Mouse (Mus musculus) stomach, embryonic 15.5 days (tissue): ENCODE data around the gene Pdcd5. TPM values are rescaled to one million over a fixed set of nuclear protein-coding genes. Genes with fewer than 3 reads are reported as not detected.

ENCODE experiments used
- ATAC-seq: fragments of 200-750 bp; cut with Nextera tagmentation; 2 replicates; pipeline ENCODE4 v1.8.0; 2017; ENCODE audit warnings: low read depth, moderate number of reproducible peaks, moderate TSS enrichment; ENCODE audit not compliant: insufficient read depth, low FRiP score
- H3K27ac ChIP-seq: fragments of 300-500 bp; sonication (generic); 2 replicates; pipeline ENCODE4 v1.5.1; 2015; ENCODE audit warnings: mild to moderate bottlenecking, inconsistent platforms
- H3K27me3 ChIP-seq: fragments of 300-500 bp; sonication (generic); replicated peaks from 2 replicates; pipeline ENCODE4 v1.6.1; 2015; ENCODE audit warnings: inconsistent platforms
- H3K36me3 ChIP-seq: fragments of 300-500 bp; sonication (generic); 2 replicates; pipeline ENCODE4 v1.6.1; 2015; ENCODE audit warnings: inconsistent platforms
- H3K4me1 ChIP-seq: fragments of 300-500 bp; sonication (generic); 2 replicates; pipeline ENCODE4 v1.6.1; 2015; ENCODE audit warnings: inconsistent platforms
- H3K4me2 ChIP-seq: fragments of 300-500 bp; sonication (generic); 2 replicates; pipeline ENCODE4 v1.6.1; 2015; ENCODE audit warnings: mild to moderate bottlenecking, inconsistent platforms
- H3K4me3 ChIP-seq: fragments of 300-500 bp; sonication (generic); replicated peaks from 2 replicates; pipeline ENCODE4 v1.5.1; 2015; ENCODE audit warnings: inconsistent platforms
- H3K9ac ChIP-seq: fragments of 300-500 bp; sonication (generic); 2 replicates; pipeline ENCODE4 v1.6.1; 2015; ENCODE audit warnings: inconsistent platforms
- H3K9me3 ChIP-seq: fragments of 300-500 bp; sonication (generic); 2 replicates; pipeline ENCODE4 v1.6.1; 2016; ENCODE audit warnings: inconsistent platforms
- WGBS: fragments of 180-500 bp; shearing (Covaris S2); methylation state at CpG from one replicate; pipeline ENCODE4 v1.1.7; 2015; 5-methylcytosine and 5-hydroxymethylcytosine counted together
- polyA plus RNA-seq: library from polyadenylated mRNA; unstranded; fragments of >200 nt; fragmentation: Nextera tagmentation; extraction: Ambion mirVana; gene quantifications from 2 replicates; pipeline ENCODE4 v1.2.1, GENCODE M21; 2015

The Pdcd5 gene
- polyA plus RNA-seq, 1 experiment from 2014 or later = 218 TPM

DNA sequence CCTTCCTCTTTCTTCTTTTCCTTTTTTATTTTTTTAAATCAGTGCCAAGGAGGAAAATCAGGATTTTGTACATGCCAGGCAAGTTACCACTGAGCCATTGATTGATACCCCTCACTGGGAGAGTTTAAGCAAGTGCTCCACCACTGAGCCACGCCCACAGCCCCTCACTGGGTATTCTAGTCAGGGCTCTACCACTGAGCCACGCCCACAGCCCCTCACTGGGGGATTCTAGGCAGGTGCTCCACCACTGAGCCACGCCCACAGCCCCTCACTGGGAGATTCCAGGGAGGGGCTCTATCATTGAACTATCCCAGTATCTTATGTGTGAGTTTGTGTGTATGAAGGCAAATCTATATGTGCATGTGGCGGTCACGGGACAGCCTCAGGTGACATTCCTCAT lies 53.0 kb downstream of the Pdcd5 start:
- Histone ChIP-seq H3K36me3 (peaks cover 25% of the 10 kb centered on the region), H3K4me1 (no peaks in the 10 kb centered on the region), H3K27ac (no peak overlapping the region), H3K4me2 (no peak overlapping the region), H3K27me3 (no peaks in the 10 kb centered on the region), H3K9me3 (no peaks in the 10 kb centered on the region), H3K9ac (no peak overlapping the region), H3K4me3 (no peak overlapping the region)
- WGBS = 90% methylated on average over 5 of the region's 5 CpGs
- no peak for ATAC-seq

Other genes starting within 250 kb of the Pdcd5 start
- 12.6 and 15.0 TPM in 2 replicates for gene Slc7a9, start 198.7 kb downstream of the Pdcd5 start, polyA plus RNA-seq
- 0.44 and 0.79 TPM in 2 replicates for gene Tdrd12, start 109.8 kb downstream of the Pdcd5 start, polyA plus RNA-seq
- gene Nudt19, start 91.2 kb downstream of the Pdcd5 start, polyA plus RNA-seq = 91.1 and 95.5 TPM in 2 replicates
- 0.08 and 0.14 TPM in 2 replicates for gene Rgs9bp, start 61.9 kb downstream of the Pdcd5 start, polyA plus RNA-seq
- 31.3 and 33.4 TPM in 2 replicates for gene Ankrd27, start 61.3 kb downstream of the Pdcd5 start, polyA plus RNA-seq
- gene Dpy19l3, start 106.9 kb upstream of the Pdcd5 start, polyA plus RNA-seq = 18.5 and 21.1 TPM in 2 replicates
- gene Zfp507, start 155.5 kb upstream of the Pdcd5 start, polyA plus RNA-seq = 17.2 and 19.5 TPM in 2 replicates